Mouse (Mus musculus): ENCODE data around the gene Fam19a3.
A peak's percentile ranks its signal among the peaks of the same experiment; 100 is the strongest.

The Fam19a3 gene

DNA sequence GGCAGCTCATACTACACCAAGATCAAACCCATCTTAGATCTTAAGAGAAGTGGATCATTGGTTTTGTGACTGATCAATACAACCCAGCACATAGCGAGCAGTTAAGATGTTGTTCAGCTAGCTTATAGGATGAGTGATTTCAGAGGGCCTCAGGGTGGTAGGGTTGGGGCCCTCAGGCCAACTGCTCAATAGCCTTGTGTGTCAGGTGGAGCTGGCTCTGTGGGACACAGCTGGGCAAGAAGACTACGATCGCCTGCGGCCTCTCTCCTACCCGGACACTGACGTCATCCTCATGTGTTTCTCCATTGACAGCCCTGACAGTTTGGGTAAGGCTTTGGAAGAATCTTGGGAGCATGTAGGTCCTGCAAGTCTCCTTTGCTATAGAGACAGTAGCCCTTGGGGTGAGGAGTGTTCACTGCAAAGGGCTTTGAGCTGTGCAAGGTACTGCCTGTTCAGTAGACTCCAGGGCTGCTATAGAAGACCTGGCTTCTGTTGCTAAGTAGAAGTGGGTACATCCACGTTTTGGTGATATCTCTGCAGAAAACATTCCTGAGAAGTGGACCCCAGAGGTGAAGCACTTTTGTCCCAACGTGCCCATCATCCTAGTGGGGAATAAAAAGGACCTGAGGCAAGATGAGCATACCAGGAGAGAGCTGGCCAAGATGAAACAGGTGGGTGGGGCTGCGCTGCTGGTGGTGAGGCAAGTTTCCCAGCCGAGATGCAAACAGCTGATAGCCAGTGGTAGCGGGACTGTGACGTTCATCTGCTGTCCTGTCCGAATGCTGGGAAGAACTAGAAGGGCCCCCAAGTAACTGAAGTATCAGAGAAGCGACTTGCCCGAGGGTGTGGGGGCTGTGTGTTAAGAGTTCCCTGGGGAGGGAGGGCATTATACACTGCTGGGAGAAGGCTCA is 11.0 kb upstream of the Fam19a3 start:
- DNase-seq (ENCODE audit: low spot score in 2 of 2), result no peak

DNA sequence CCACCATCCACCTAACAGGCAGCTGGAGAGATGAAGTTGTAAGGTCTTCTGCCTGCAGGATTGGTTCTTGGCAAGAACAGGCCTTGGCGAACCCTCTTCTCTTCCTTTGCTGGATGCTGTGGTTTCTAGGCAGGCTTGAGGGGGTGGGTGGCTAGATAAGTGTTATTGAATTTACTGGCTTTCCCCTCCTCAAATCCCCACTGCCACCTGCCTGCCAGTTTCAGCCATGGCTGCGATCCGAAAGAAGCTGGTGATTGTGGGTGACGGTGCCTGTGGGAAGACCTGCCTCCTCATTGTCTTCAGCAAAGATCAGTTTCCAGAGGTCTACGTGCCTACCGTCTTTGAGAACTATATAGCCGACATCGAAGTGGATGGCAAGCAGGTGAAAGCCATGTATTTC is 10.0 kb upstream of the Fam19a3 start:
- DNase-seq (ENCODE audit: low spot score in 2 of 2), result no peak

DNA sequence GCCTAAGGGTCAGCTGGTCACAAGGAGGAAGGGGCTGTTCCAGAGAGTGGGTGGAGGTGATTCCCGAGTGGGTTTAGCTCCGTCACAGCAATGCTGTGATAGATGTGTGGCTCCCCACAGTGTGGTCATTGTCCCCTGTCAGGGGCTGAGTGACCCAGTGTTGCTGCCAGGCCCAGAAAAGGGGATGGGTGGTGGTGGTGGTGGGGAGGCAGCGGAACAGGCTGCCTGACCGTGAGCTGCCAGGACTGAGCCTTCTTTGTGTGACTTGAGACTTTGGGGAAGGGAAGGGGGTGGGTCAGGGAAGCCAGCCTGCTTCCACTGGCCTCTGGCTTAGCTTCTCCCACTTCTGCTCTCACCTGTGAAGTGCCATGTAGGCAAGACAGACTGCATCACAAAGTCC is 9.4 kb upstream of the Fam19a3 start:
- no peak for DNase-seq (ENCODE audit: low spot score in 2 of 2)

DNA sequence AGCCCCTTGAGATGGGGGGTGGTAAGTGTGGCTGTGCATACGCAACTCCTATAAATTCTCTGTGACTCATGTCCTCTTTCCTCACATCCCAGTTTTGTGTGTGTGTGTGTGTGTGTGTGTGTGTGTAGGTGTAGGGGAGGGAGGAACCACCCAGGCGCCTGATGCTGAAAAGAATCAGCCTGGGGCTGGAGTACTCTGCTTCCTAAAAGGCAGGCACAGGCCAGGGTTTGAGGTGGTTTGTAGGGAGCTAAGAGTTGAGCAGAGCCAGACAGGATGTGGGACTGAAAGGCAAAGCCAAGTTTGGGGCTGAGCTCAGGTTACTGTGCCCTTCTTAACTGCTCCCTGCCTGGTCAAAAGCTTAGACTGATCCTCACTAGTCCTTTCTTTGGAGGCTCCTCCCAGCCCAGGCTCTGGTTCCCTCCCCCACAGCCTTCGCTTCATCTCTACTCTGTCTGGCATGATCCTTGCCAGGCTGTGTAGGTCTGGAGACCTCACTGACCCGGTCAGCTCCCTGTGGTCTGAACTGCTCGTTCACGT is 8.8 kb upstream of the Fam19a3 start:
- DNase-seq (ENCODE audit: low spot score in 2 of 2), result no peak

DNA sequence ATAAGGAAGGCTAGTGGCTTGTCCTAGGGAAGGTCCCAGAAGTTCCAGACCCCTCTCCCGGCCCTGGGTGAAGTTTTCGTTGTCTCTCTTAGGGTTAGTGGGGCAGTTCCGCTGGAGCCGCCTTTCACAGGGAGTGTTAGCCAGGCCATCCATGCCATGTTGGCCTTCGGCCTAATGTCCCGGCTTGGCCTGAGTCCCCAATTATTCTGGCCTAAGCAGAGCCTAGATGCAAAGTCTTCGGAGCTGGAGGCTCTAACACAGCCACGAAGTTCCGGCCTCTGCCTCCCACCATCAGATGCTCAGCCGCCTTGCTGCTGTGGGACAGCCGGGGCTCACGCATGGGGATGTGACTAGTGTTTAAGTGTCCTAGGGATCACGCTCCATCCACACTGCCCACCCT is 8.2 kb upstream of the Fam19a3 start:
- no peak for DNase-seq (ENCODE audit: low spot score in 2 of 2)

DNA sequence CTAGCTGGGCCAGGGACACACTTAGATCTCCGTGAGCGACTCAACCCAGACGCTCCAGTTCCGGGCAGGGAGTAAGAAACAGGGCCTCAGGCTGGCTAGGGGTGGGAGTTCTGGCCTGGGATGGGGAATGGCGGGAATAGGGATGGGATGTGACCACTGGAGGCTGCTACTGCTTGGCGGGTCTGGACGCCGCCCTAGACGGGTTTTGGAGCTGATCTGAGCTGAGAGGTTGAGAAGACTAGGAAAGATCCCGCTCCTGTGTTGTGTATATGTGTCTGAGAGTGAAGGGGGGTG is 7.6 kb upstream of the Fam19a3 start:
- no peak for DNase-seq (ENCODE audit: low spot score in 2 of 2)

DNA sequence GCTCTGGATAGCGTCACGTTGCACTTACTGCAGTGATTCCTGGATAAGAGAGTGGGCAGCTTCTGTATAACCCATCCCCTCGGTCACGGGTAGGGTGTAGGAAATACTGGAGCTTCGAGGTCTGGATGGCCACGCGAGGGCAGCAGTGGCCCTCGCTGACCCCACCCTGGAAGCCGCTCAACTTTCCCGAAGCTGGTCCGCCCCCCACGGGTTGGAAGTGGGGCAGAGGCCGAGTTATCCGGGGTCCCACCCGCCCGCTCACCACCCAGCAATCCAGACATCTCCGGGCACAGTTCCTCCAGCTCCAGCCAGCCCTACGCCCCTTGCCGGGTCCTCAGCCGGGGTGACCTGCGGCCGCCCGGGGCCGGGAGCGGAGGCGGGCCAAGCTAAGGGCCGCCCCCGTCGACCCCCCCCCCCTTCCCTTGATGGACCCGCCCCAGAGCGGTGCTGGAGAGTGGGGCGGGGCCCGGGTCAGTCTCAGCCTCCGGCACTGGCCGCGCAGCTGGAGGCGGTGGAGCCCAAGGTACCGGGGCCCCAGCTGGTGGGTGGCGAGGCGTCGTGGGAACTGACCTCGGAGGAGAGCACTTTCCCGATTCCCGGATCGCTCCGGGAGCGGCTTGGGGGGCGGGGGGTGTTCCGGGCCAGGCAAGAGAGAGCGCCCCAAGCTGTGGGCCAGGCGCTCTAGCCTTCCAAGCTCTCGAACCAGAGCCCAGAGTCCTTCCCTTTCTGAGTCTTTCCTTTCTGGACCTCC is 7.1 kb upstream of the Fam19a3 start:
- peak; percentile 27 to 44 for DNase-seq (ENCODE audit: low spot score in 2 of 2)

DNA sequence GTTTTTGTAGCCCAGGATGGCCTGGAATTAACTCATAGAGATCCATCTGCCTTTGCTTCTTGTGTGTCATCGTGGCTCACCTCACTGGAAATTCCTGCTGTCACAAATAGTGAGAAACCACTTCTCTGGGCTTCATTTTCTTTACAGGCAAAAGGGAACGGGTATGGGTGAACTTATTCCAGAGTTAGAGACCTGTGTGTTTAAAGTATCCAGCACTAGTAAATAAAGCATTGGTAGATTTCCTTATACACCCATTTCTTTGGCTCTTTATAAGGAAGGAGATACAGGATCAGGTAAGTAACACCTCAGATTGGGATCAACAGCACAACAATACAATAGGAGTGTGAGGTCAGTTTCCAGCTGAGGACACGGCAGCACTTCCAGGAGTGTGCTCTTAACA is 6.4 kb upstream of the Fam19a3 start, which contains the start of gene Rhoc:
TSS of gene Rhoc (plus strand) at position 301 of the 400 bp plus-strand sequence.
- DNase-seq (ENCODE audit: low spot score in 2 of 2), result no peak

DNA sequence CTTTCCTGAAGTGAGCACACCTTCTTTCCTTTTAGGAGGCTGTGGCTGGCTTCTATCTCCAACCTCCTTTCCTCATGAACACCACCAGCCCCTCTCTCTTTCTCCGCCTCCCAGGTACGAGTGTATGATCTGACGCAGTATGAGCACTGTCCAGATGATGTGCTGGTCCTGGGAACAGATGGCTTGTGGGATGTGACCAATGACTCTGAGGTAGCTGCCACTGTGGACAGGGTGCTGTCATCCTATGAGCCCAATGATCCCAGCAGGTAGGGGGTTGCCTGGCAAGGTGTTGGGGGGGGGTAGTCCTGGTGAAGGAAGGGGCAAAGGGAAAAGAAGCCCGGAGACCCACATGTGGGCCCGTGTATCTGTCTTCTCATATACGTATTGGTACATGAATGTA is 3.6 kb upstream of the Fam19a3 start:
- DNase-seq (ENCODE audit: low spot score in 2 of 2), result no peak

DNA sequence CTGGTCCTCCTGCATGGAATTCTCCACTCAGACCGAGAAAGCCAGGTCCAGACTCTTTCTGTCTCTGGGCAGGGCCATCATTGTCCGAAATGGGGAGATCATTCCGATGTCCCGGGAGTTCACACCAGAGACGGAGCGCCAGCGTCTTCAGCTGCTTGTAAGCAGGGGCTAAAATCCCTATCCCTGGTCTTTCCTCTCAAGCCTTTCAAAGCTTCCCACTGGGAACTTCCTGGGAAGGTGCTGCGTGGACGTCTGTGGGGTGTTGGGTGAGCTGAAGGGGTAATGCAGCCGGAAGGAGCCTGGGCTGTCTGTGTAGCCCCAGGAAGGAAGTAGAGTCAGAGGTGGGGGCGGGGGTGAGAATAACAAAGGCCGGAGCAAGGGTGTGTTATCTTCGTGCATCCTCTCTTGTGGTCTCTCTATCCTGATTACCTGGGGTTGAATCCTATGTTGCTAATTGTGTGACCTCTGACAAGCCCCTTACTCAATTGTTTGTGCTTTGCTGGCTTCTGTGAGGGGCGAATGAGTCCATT is 2.4 kb upstream of the Fam19a3 start:
- peak in 1 of 2 experiments; percentile 49 for DNase-seq (ENCODE audit: low spot score in 2 of 2)

DNA sequence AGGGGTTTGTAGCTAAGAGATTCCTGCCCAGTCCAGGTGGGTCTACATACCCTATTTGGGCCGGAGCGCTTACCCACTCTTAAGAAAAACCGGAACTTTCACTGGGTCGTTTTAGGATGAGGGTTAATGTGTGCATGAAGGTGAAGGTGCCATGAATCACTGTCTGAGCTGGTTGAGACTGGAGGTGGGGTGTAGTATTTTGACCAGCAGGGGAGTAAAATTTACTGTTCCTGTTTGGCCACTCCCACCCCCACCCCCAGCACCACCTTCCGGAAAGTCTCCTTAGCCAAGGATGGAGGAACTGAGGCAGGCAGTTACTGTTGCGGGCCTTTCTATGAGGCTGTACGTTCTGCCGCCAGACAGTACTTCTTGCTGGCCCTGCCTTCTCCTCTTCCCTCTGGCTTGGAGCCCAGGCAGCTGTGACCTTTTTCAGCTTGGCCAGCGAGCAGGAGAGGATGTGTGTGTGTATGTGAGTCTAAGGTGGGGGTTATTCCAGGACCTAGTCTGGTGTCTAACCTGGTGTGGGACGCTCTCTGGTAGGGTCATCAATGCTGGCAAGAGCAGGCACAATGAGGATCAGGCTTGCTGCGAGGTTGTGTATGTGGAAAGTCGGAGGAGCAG is 531 bp upstream of the Fam19a3 start:
- DNase-seq (ENCODE audit: low spot score in 2 of 2), result no peak

DNA sequence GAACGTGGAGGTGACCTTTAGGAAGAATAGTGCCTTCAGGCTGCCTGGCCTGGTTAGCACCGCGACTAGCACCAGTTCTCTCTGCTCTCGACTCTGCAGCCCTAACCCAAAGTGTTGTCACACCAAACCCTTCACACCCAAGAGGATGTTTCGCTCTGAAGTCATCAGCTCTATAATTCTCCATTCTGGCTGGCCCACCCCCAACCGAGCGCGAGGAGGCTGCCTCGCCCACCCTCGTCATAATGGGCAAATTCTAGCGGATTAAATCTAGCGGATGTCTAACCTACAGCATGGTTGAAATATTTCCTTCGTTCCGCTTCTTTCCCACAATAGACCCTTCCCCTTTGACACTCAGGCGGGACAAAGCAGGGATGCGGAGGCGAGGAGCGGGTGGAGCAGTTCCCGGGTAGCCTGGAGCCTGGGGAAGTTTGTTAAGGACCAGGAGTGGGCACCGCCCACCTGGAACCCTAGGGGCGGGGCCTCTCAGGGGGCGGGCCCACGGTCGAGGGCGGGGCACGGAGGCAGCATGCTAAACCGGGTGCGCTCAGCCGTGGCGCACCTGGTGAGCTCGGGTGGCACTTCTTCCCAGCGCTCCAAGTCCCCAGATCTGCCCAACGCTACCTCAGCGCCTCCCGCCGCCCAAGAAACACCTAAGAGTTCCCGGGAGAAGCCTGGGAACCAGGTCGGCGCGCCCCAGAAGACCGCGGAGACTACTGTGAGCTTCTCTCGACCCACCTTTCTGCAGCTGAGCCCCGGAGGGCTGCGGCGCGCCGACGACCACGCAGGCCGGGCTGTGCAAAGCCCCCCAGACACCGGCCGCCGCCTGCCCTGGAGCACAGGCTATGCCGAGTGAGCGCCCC is 849 bp downstream of the Fam19a3 start, which contains the start of gene Ppm1j:
TSS of gene Ppm1j (plus strand) at position 496 of the 860 bp plus-strand sequence.
- DNase-seq (ENCODE audit: low spot score in 2 of 2), result peak; percentile 74 to 86

DNA sequence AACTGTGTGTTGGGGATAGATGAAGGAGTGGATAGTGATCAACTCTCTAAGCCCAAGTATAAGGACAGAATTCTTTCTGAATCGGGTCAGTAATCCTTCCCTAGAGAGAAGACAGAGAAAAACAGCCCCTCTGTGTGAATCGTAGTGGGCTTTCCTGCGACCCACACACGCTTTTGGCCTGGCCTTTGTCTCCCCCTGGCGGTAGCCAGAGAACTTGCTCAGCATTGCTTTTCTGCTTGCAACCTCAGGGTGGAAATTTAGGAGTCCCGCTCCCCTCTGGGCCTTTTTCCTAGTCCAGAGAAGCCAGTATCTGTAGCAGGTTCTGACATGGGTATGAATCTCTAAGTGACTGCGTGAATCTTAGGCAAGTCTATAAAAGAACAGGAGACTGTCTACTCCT is 1.7 kb downstream of the Fam19a3 start:
- peak; percentile 59 to 65 for DNase-seq (ENCODE audit: low spot score in 2 of 2)

DNA sequence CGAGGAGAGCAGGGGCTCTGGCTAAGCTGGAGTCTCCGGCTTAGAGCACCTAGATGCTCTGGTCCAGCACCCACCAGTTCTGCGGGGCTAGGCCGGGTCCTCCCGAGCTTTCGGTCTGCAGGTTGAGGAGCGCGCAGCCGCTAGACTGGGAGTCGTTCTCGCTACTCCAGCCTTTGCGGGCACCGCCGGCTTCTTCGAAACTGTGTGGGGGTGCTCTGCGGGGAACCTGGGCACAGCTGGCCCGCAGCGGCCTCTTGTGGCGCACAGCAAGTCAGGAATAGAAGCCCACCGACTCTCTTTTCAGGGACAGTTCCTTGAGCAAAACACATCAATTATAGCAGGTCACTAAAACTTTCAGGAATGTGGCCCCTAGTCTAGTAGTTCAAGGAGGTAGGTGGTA is 4.3 kb downstream of the Fam19a3 start:
- peak in 1 of 2 experiments; percentile 25 for DNase-seq (ENCODE audit: low spot score in 2 of 2)

DNA sequence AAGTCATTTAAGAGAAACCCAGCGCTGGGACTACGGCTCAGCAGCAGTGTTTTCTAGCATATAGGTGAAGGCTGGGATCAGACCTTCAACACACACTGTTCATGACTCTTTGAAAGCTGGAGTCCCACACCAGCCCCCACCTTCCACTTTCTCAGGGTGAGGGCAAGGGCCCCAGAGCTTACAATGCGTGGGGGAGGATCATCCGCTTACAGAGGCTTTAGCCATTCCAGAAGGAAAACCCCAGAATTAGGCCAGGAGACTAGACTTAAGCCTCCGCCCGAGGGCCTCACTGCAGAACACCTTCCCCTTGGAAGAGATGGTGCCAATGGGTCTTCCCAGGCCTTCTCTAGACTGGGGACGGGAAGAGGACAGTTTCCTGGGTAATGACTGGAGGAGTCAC is 8.3 kb downstream of the Fam19a3 start:
- no peak for DNase-seq (ENCODE audit: low spot score in 2 of 2)

DNA sequence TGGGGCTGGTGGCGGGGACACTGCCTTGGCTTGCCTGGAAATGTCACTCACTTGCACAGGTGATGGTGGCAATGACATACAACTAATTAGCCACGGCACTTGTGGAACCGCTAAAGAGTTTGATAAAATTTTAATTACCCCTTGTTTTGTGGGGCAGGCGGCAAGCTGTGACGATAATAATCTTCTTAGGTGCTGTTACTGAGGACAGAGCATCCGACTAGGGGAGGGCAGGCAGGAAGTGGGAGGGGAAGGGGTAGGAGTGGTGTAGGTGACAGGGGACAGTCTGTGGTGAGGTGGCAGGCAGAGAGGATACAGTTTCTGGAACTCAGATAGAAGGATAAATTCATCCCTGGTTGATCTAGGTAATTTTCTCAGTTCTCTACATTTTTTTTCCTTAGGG is 10.2 kb downstream of the Fam19a3 start:
- DNase-seq (ENCODE audit: low spot score in 2 of 2), result peak; percentile 33 to 52

DNA sequence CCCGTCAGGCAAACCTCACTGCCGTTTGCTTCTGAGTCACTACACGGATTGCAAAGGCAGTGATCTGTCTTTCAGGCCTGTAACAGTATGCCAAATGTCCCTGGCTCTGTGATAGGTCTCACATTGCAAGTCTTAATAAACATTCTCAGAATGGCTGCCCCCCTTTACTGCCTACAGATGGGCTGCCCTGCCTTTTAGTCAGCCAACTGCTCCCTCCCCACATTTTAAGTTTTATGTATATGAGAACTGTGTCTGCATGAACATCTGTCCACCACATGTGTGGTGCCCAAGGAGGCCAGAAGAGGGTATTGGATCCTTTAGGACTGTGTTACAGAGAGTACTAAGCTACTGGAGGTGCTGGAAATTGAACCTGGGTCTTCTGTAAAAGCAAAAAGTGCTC is 10.7 kb downstream of the Fam19a3 start:
- DNase-seq (ENCODE audit: low spot score in 2 of 2), result no peak

DNA sequence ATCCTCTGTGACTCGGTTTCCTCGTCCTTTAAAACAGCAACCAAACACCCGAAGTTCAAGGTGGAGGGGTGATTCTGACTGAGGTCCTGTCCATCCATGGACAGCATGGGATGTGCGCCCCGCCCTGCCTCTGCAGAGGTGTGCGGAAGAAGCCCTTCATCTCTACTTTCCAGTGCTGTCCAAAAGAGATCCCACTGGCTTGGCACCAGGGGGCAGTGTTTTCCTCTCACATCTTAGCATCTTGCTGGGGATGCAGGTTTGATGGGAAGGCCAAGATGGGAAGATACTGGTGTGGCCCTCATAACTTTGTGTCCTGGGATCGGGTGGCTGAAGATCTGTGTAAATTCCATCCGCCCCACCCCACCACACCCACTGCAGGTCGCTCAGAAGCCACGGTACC is 11.6 kb downstream of the Fam19a3 start:
- peak in 1 of 2 experiments; percentile 26 for DNase-seq (ENCODE audit: low spot score in 2 of 2)

DNA sequence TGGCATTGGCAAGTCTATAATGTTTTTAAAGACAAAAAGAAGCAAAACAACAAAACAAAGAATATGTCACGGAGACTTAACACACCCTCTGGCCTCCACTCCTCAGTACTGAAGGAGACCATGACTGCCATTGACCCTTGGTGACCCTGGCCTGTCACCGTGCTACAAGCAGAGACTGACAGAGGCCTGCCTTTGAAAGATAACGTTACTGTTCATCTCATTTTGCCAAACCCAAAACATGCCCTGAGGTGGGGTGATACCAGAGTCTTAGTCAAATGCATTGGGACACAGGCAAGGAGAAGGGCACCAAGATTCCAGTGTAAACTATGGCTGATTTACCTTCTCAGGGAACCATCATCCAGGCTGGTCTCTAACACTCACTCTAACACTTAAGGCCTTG is 12.5 kb downstream of the Fam19a3 start:
- no peak for DNase-seq (ENCODE audit: low spot score in 2 of 2)

DNA sequence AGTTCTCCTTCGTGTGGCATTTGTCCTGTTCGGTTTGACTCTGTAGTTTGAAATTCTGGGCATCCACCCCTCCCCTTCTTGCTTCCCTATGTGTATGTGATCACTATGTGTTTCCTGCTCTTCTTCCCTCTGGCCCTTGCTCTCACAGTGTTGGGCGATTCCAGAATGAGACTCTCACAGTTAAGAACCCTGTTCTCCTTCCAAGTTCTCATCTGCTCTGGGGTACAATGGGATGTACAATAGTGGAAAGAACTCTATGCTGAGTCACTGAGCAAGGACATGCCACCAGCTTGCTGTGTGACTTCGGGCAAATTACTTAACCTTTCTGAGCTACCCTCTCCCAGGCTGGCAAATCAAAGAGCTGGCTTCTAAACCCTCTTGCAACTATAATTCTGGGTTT is 13.9 kb downstream of the Fam19a3 start:
- DNase-seq (ENCODE audit: low spot score in 2 of 2), result no peak

DNA sequence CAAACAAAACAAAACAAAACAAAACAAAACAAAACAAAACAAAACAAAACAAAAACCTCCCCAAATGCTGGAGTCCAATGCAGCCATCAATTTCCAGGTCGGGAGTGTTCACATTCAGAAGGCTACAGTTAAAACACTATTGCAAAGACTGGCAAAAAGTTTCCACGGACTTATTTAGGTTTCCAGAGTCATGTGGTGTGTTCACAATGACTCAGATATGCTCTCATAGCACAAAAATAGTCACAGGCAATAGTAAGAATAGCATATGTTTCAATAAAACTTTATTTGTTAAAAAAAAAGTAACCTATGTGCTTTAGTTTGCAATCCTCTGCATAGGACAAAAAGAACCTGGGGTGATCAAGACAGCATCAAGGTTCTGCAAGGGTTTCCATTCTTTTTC is 14.5 kb downstream of the Fam19a3 start:
- DNase-seq (ENCODE audit: low spot score in 2 of 2), result no peak
